Mouse (Mus musculus) sigmoid colon, adult 10 weeks (tissue): ENCODE data around the gene Gm10198. TPM values are rescaled to one million over a fixed set of nuclear protein-coding genes. Genes with fewer than 3 reads are reported as not detected.

ENCODE experiments used
- polyA plus RNA-seq: library from polyadenylated mRNA; stranded (reverse); fragments of 350-450 nt; fragmentation: Illumina TruSeq; extraction: RNeasy Lipid Tissue Mini Kit (QIAGEN cat#74804); gene quantifications from one replicate; pipeline ENCODE4 v1.2.3, GENCODE M21; 2014; ENCODE audit warnings: low read depth, low replicate concordance

The Gm10198 gene
- polyA plus RNA-seq, result not detected

GRCm38 (mm10) chr13:111592485-111592884 lies at the start of gene Gm10198:
TSS of gene Gm10198 (plus strand) at chr13:111592785.

Other genes with a start within 250 kb of the Gm10198 start
- 324 TPM for gene Gpbp1, start 102.7 kb upstream of the Gm10198 start, polyA plus RNA-seq
- gene Gm49496, start 42.8 kb upstream of the Gm10198 start, polyA plus RNA-seq, result not detected
- gene Mier3, start 88.2 kb downstream of the Gm10198 start, polyA plus RNA-seq, result 121 TPM
- gene Map3k1, start 216.2 kb downstream of the Gm10198 start, polyA plus RNA-seq, result 26.2 TPM